Mouse (Mus musculus): ENCODE data around the gene Mtcl1. TPM values are rescaled to one million over a fixed set of nuclear protein-coding genes. Genes with fewer than 3 reads are reported as not detected.
"Not testable (repeated sequence)": the region's sequence is repeated elsewhere in the genome, so short reads cannot be mapped to it uniquely, and the experiment has no call there.

Mtcl1 gene
- total and polyA plus RNA-seq, 3 experiments: 1.5 to 6.8 (median 5.9) TPM

DNA sequence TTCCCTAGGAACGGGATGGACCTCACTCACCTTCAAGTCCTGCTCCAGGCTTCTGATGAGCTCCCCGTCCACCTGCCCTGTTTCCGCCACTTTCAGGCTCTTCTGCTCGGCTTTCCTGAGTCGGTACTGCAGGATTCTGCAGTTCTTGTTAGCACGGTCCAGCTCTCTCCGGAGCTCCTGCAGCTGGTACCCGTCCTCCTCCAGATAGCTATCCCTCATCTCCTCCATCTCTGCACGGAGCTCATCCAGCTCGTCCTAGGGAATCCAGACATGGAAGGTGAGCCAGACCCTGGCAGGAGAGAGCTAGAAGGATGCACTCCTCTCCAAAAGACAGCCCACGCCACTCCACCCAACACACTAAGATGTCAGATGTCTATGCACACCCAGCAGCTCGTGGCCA, 11.4 kb downstream of the Mtcl1 start:
- Histone ChIP-seq H3K4me1 (ENCODE audit: control insufficient read depth, insufficient read depth, low read length) (no peaks in the 10 kb centered on the region), H3K36me3 (ENCODE audit: control insufficient read depth, insufficient read depth, low read length) (no peaks in the 10 kb centered on the region), H3K27ac (no peak overlapping the region), H3K4me3 (no peak overlapping the region), H3K9ac (ENCODE audit: low read depth, low read length) (no peak overlapping the region), H3K79me2 (replicated peaks; ENCODE audit: control insufficient read depth, insufficient read depth, low read length) (no peaks in the 10 kb centered on the region), H3K27me3 (ENCODE audit: control insufficient read depth, insufficient read depth, low read length) (no peaks in the 10 kb centered on the region)
- TF ChIP-seq EP300 (IDR thresholded peaks at IDR 0.05; ENCODE audit: insufficient read depth, low read depth, low read length): no peak
- no peak for TF ChIP-seq CTCF (IDR thresholded peaks at IDR 0.05)
- no peak for TF ChIP-seq POLR2A (IDR thresholded peaks at IDR 0.05; ENCODE audit: insufficient read depth, low read depth, low read length)
- intact Hi-C loops (cut with DNase I): no loop called here
- 88% methylated on average over 12 of the region's 12 CpGs for WGBS
- DNase-seq: no peak

DNA sequence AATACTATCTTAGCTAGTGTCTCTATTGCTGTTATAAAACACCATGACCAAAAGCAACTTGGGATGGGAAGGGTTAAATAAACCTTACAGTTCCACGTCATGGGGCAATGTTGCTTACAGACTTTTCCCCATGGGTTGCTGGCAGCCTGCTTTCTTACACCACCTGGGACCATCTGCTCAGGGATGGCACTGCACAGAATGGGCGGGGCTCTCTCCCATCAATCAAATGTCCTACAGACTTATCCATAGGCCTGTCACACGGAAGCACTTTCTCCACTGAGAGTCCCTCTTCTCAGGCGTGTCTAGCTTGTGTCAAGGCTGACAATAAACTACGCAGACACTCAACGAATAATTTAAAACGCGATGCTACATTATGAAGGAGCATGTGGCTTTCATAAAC, 12.7 kb downstream of the Mtcl1 start:
- H3K9ac ChIP-seq (ENCODE audit: low read depth, low read length): no peak overlapping the region
- H3K4me3 ChIP-seq: no peak overlapping the region
- H3K27me3 ChIP-seq (ENCODE audit: control insufficient read depth, insufficient read depth, low read length): no peaks in the 10 kb centered on the region
- intact Hi-C loops (cut with DNase I): no loop called here
- H3K4me1 ChIP-seq (ENCODE audit: control insufficient read depth, insufficient read depth, low read length): no peaks in the 10 kb centered on the region
- H3K79me2 ChIP-seq (replicated peaks; ENCODE audit: control insufficient read depth, insufficient read depth, low read length): no peaks in the 10 kb centered on the region
- WGBS: 81% methylated on average over 8 of the region's 8 CpGs
- TF ChIP-seq EP300 (IDR thresholded peaks at IDR 0.05; ENCODE audit: insufficient read depth, low read depth, low read length) (no peak), CTCF (IDR thresholded peaks at IDR 0.05) (no peak), POLR2A (IDR thresholded peaks at IDR 0.05; ENCODE audit: insufficient read depth, low read depth, low read length) (no peak)
- H3K27ac ChIP-seq: no peak overlapping the region
- DNase-seq: no peak
- no peaks in the 10 kb centered on the region for H3K36me3 ChIP-seq (ENCODE audit: control insufficient read depth, insufficient read depth, low read length)

GRCm38 (mm10) chr17:66435982-66436381, 13.6 kb downstream of the Mtcl1 start:
- Histone ChIP-seq H3K79me2 (replicated peaks; ENCODE audit: control insufficient read depth, insufficient read depth, low read length) (no peaks in the 10 kb centered on the region), H3K27me3 (ENCODE audit: control insufficient read depth, insufficient read depth, low read length) (no peaks in the 10 kb centered on the region), H3K4me1 (ENCODE audit: control insufficient read depth, insufficient read depth, low read length) (no peaks in the 10 kb centered on the region), H3K9ac (ENCODE audit: low read depth, low read length) (no peak overlapping the region), H3K36me3 (ENCODE audit: control insufficient read depth, insufficient read depth, low read length) (no peaks in the 10 kb centered on the region), H3K27ac (no peak overlapping the region), H3K4me3 (no peak overlapping the region)
- 94% methylated on average over 15 of the region's 15 CpGs for WGBS
- intact Hi-C loops (cut with DNase I): no loop called here
- TF ChIP-seq CTCF (IDR thresholded peaks at IDR 0.05): no peak
- TF ChIP-seq POLR2A (IDR thresholded peaks at IDR 0.05; ENCODE audit: insufficient read depth, low read depth, low read length): no peak
- no peak for TF ChIP-seq EP300 (IDR thresholded peaks at IDR 0.05; ENCODE audit: insufficient read depth, low read depth, low read length)
- DNase-seq: no peak

- intact Hi-C loops (cut with DNase I): no loop called here
- H3K27me3 ChIP-seq (ENCODE audit: control insufficient read depth, insufficient read depth, low read length): no peaks in the 10 kb centered on the region
- TF ChIP-seq EP300 (IDR thresholded peaks at IDR 0.05; ENCODE audit: insufficient read depth, low read depth, low read length) (no peak), CTCF (IDR thresholded peaks at IDR 0.05) (no peak), POLR2A (IDR thresholded peaks at IDR 0.05; ENCODE audit: insufficient read depth, low read depth, low read length) (no peak)
- no peak overlapping the region for H3K9ac ChIP-seq (ENCODE audit: low read depth, low read length)
- no peak overlapping the region for H3K4me3 ChIP-seq
- no peaks in the 10 kb centered on the region for H3K4me1 ChIP-seq (ENCODE audit: control insufficient read depth, insufficient read depth, low read length)
- 94% methylated on average over 14 of the region's 14 CpGs for WGBS
- H3K27ac ChIP-seq: no peak overlapping the region
- H3K79me2 ChIP-seq (replicated peaks; ENCODE audit: control insufficient read depth, insufficient read depth, low read length): no peaks in the 10 kb centered on the region
- no peak for DNase-seq
- H3K36me3 ChIP-seq (ENCODE audit: control insufficient read depth, insufficient read depth, low read length): no peaks in the 10 kb centered on the region
Measured at GRCm38 (mm10) chr17:66435007-66435406, 14.5 kb downstream of the Mtcl1 start.

DNA sequence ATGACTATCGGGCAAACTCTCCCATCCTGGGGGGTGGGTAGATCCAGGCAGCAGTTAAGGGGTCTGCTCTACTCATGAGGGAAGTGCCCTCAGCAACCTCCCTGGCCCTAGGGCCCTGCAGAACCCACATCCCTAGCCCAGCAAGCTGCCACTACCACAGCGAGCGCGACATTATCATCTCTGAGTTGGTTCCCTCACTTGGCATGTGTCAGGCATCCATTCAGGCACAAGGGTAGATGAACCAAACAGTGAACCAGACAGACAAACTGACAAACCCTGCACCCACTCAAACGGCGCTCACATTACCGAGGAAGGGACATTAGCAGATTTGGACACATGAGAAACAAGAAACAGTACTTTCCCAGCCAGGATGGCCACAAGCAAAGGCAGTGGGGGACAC, 15.0 kb downstream of the Mtcl1 start:
- no peak for DNase-seq
- Histone ChIP-seq H3K27me3 (ENCODE audit: control insufficient read depth, insufficient read depth, low read length) (no peaks in the 10 kb centered on the region), H3K36me3 (ENCODE audit: control insufficient read depth, insufficient read depth, low read length) (no peaks in the 10 kb centered on the region), H3K9ac (ENCODE audit: low read depth, low read length) (no peak overlapping the region), H3K79me2 (replicated peaks; ENCODE audit: control insufficient read depth, insufficient read depth, low read length) (no peaks in the 10 kb centered on the region), H3K4me1 (ENCODE audit: control insufficient read depth, insufficient read depth, low read length) (no peaks in the 10 kb centered on the region), H3K4me3 (no peak overlapping the region), H3K27ac (no peak overlapping the region)
- intact Hi-C loops (cut with DNase I): no loop called here
- TF ChIP-seq CTCF (IDR thresholded peaks at IDR 0.05) (no peak), EP300 (IDR thresholded peaks at IDR 0.05; ENCODE audit: insufficient read depth, low read depth, low read length) (no peak), POLR2A (IDR thresholded peaks at IDR 0.05; ENCODE audit: insufficient read depth, low read depth, low read length) (no peak)
- 94% methylated on average over 7 of the region's 7 CpGs for WGBS

DNA sequence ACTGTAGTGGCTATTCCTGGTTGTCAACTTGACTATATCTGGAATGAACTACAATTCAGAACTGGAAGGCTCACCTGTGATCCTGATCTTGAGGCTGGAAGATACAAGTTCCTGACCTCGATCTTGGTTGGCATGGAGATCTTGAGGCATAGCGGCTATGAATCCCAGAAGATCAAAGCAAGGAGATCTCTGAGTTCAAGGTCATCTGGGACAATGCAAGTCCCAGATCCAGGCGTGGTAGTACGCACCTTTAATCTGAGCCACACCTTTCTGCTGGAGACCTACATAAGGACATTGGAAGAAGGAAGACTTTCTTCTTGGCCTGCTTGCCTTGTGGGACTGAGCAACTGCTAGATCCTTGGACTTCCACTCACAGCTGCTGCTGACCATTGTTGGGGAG, 24.9 kb downstream of the Mtcl1 start:
- WGBS: 91% methylated on average over 4 of the region's 4 CpGs
- not testable (repeated sequence) for H3K79me2 ChIP-seq (replicated peaks; ENCODE audit: control insufficient read depth, insufficient read depth, low read length); H3K27me3 ChIP-seq (ENCODE audit: control insufficient read depth, insufficient read depth, low read length); H3K4me3 ChIP-seq; DNase-seq; H3K27ac ChIP-seq; H3K36me3 ChIP-seq (ENCODE audit: control insufficient read depth, insufficient read depth, low read length); H3K9ac ChIP-seq (ENCODE audit: low read depth, low read length); H3K4me1 ChIP-seq (ENCODE audit: control insufficient read depth, insufficient read depth, low read length)
- intact Hi-C loops (cut with DNase I): loop anchor here (5.0 kb wide), 1 partner anchor 942 kb away; no protein-coding TSS in a partner anchor

All from heart, adult 2 months (tissue).